Mouse (Mus musculus) neural tube, embryonic 11.5 days (tissue): Measurements from ENCODE around the gene Kcmf1. TPM values are rescaled to one million over a fixed set of nuclear protein-coding genes. Genes with fewer than 3 reads are reported as not detected.

ENCODE experiments used
- ATAC-seq: fragments of 200-750 bp; cut with Nextera tagmentation; 2 replicates; pipeline ENCODE4 v1.8.0; 2017; ENCODE audit warnings: moderate number of reproducible peaks, mild to moderate bottlenecking, moderate TSS enrichment, moderate library complexity; ENCODE audit not compliant: insufficient read depth, low FRiP score, low TSS enrichment
- DNase-seq: peaks from one replicate; pipeline ENCODE4 v3.0.0-alpha.2; 2015; ENCODE audit warnings: low spot score
- H3K27ac ChIP-seq: fragments of 300-500 bp; sonication (generic); 2 replicates; pipeline ENCODE4 v1.5.1; 2014; ENCODE audit warnings: low read depth, mild to moderate bottlenecking, low read length
- H3K27me3 ChIP-seq: fragments of 300-500 bp; sonication (generic); 2 replicates; pipeline ENCODE4 v1.6.1; 2014; ENCODE audit warnings: mild to moderate bottlenecking, low read length, mixed read lengths; ENCODE audit not compliant: control insufficient read depth, insufficient read depth
- H3K36me3 ChIP-seq: fragments of 300-500 bp; sonication (generic); 2 replicates; pipeline ENCODE4 v1.6.1; 2014; ENCODE audit warnings: mild to moderate bottlenecking, low read length, moderate library complexity, mixed read lengths; ENCODE audit not compliant: control insufficient read depth, insufficient read depth
- H3K4me1 ChIP-seq: fragments of 300-500 bp; sonication (generic); 2 replicates; pipeline ENCODE4 v1.6.1; 2014; ENCODE audit warnings: low read length, mixed read lengths; ENCODE audit not compliant: control insufficient read depth, insufficient read depth
- H3K4me2 ChIP-seq: fragments of 300-500 bp; sonication (generic); 2 replicates; pipeline ENCODE4 v1.6.1; 2014; ENCODE audit warnings: low read depth, mild to moderate bottlenecking, moderate library complexity
- H3K4me3 ChIP-seq: fragments of 300-500 bp; sonication (generic); 2 replicates; pipeline ENCODE4 v1.5.1; 2014; ENCODE audit warnings: low read depth, low read length
- H3K9ac ChIP-seq: fragments of 300-500 bp; sonication (generic); 2 replicates; pipeline ENCODE4 v1.6.1; 2014; ENCODE audit warnings: mild to moderate bottlenecking, low read length
- H3K9me3 ChIP-seq: fragments of 300-500 bp; sonication (generic); 2 replicates; pipeline ENCODE4 v1.6.1; 2016; ENCODE audit warnings: low read length; ENCODE audit not compliant: control insufficient read depth
- WGBS: fragments of 180-500 bp; shearing (Covaris S2); extraction: QIAGEN DNeasy Blood & Tissue Kit; methylation state at CpG from one replicate; pipeline ENCODE4 v1.1.7; 2014; 5-methylcytosine and 5-hydroxymethylcytosine counted together
- polyA plus RNA-seq: library from polyadenylated mRNA; unstranded; fragments of >200 nt; fragmentation: Nextera tagmentation; extraction: Ambion mirVana; gene quantifications from 2 replicates; pipeline ENCODE4 v1.2.1, GENCODE M21; 2014

The Kcmf1 gene
- polyA plus RNA-seq, 1 experiment from 2014 or later = 48.6 TPM

GRCm38 (mm10) chr6:72824971-72825737 is 74.6 kb downstream of the Kcmf1 start:
- peak overlapping the region; percentile 52 for H3K9ac ChIP-seq
- no peaks in the 10 kb centered on the region for H3K27me3 ChIP-seq
- H3K27ac ChIP-seq = no peak overlapping the region
- H3K4me2 ChIP-seq = peak overlapping the region; percentile 40
- WGBS = 7% methylated on average over 26 of the region's 26 CpGs
- no peaks in the 10 kb centered on the region for H3K36me3 ChIP-seq
- no peaks in the 10 kb centered on the region for H3K4me1 ChIP-seq
- H3K9me3 ChIP-seq = no peaks in the 10 kb centered on the region
- H3K4me3 ChIP-seq = no peak overlapping the region
- ATAC-seq = peak; percentile 79
- DNase-seq = peak; percentile 58

- H3K36me3 ChIP-seq = no peaks in the 10 kb centered on the region
- no peaks in the 10 kb centered on the region for H3K9me3 ChIP-seq
- ATAC-seq (no peak), DNase-seq (no peak)
- no peaks in the 10 kb centered on the region for H3K4me1 ChIP-seq
- H3K27ac ChIP-seq = no peak overlapping the region
- no peaks in the 10 kb centered on the region for H3K27me3 ChIP-seq
- no peak overlapping the region for H3K4me2 ChIP-seq
- WGBS = 73% methylated on average over 9 of the region's 9 CpGs
- H3K9ac ChIP-seq = no peak overlapping the region
- no peak overlapping the region for H3K4me3 ChIP-seq
Observed at GRCm38 (mm10) chr6:72813456-72813855, 86.3 kb downstream of the Kcmf1 start.

- Histone ChIP-seq H3K4me3 (no peak overlapping the region), H3K27ac (no peak overlapping the region), H3K4me2 (no peak overlapping the region), H3K9me3 (no peaks in the 10 kb centered on the region), H3K4me1 (no peaks in the 10 kb centered on the region), H3K9ac (no peak overlapping the region), H3K36me3 (no peaks in the 10 kb centered on the region), H3K27me3 (no peaks in the 10 kb centered on the region)
- no peak for ATAC-seq
- WGBS = 81% methylated on average over 7 of the region's 7 CpGs
- DNase-seq = no peak
Observed at GRCm38 (mm10) chr6:72810248-72810647, 89.5 kb downstream of the Kcmf1 start.

- 77% methylated on average over 4 of the region's 4 CpGs for WGBS
- Histone ChIP-seq H3K4me1 (no peaks in the 10 kb centered on the region), H3K4me2 (no peak overlapping the region), H3K27ac (no peak overlapping the region), H3K4me3 (no peak overlapping the region), H3K27me3 (no peaks in the 10 kb centered on the region), H3K36me3 (no peaks in the 10 kb centered on the region), H3K9me3 (no peaks in the 10 kb centered on the region), H3K9ac (no peak overlapping the region)
- ATAC-seq (no peak), DNase-seq (no peak)
Observed at GRCm38 (mm10) chr6:72809522-72810149, 90.1 kb downstream of the Kcmf1 start.

- Histone ChIP-seq H3K27me3 (no peaks in the 10 kb centered on the region), H3K4me3 (no peak overlapping the region), H3K9ac (no peak overlapping the region), H3K27ac (no peak overlapping the region), H3K36me3 (no peaks in the 10 kb centered on the region), H3K4me1 (no peaks in the 10 kb centered on the region), H3K4me2 (no peak overlapping the region), H3K9me3 (no peaks in the 10 kb centered on the region)
- no peak for ATAC-seq
- DNase-seq = no peak
- WGBS = 68% methylated on average over 3 of the region's 3 CpGs
Observed at GRCm38 (mm10) chr6:72808342-72808741, 91.4 kb downstream of the Kcmf1 start.

- no peaks in the 10 kb centered on the region for H3K36me3 ChIP-seq
- H3K9me3 ChIP-seq = no peaks in the 10 kb centered on the region
- no peak overlapping the region for H3K4me2 ChIP-seq
- H3K27ac ChIP-seq = no peak overlapping the region
- DNase-seq (no peak), ATAC-seq (no peak)
- 90% methylated on average over 6 of the region's 6 CpGs for whole genome bisulfite sequencing
- H3K4me1 ChIP-seq = no peaks in the 10 kb centered on the region
- H3K27me3 ChIP-seq = no peaks in the 10 kb centered on the region
- no peak overlapping the region for H3K9ac ChIP-seq
- no peak overlapping the region for H3K4me3 ChIP-seq
Observed at GRCm38 (mm10) chr6:72803669-72804068, 96.1 kb downstream of the Kcmf1 start.

- no peak for DNase-seq
- Histone ChIP-seq H3K4me2 (no peak overlapping the region), H3K36me3 (no peaks in the 10 kb centered on the region), H3K27ac (no peak overlapping the region), H3K9ac (no peak overlapping the region), H3K27me3 (no peaks in the 10 kb centered on the region), H3K4me3 (no peak overlapping the region), H3K9me3 (no peaks in the 10 kb centered on the region), H3K4me1 (no peaks in the 10 kb centered on the region)
- ATAC-seq = no peak
- WGBS = 88% methylated on average over 6 of the region's 6 CpGs
Observed at GRCm38 (mm10) chr6:72802119-72802518, 97.7 kb downstream of the Kcmf1 start.

- no peaks in the 10 kb centered on the region for H3K36me3 ChIP-seq
- no peak overlapping the region for H3K27ac ChIP-seq
- no peaks in the 10 kb centered on the region for H3K9me3 ChIP-seq
- H3K4me2 ChIP-seq = no peak overlapping the region
- ATAC-seq (no peak), DNase-seq (no peak)
- no peak overlapping the region for H3K9ac ChIP-seq
- 44% methylated on average over 2 of the region's 2 CpGs for WGBS
- H3K4me3 ChIP-seq = no peak overlapping the region
- no peaks in the 10 kb centered on the region for H3K4me1 ChIP-seq
- H3K27me3 ChIP-seq = no peaks in the 10 kb centered on the region
Observed at GRCm38 (mm10) chr6:72800641-72801040, 99.1 kb downstream of the Kcmf1 start.

GRCm38 (mm10) chr6:72797763-72798162 is 102.0 kb downstream of the Kcmf1 start:
- H3K4me1 ChIP-seq = no peaks in the 10 kb centered on the region
- no peaks in the 10 kb centered on the region for H3K27me3 ChIP-seq
- DNase-seq = no peak
- H3K9ac ChIP-seq = no peak overlapping the region
- ATAC-seq = no peak
- H3K4me2 ChIP-seq = no peak overlapping the region
- H3K4me3 ChIP-seq = no peak overlapping the region
- H3K9me3 ChIP-seq = no peaks in the 10 kb centered on the region
- H3K36me3 ChIP-seq = no peaks in the 10 kb centered on the region
- H3K27ac ChIP-seq = no peak overlapping the region
